In the genomic region with DNA sequence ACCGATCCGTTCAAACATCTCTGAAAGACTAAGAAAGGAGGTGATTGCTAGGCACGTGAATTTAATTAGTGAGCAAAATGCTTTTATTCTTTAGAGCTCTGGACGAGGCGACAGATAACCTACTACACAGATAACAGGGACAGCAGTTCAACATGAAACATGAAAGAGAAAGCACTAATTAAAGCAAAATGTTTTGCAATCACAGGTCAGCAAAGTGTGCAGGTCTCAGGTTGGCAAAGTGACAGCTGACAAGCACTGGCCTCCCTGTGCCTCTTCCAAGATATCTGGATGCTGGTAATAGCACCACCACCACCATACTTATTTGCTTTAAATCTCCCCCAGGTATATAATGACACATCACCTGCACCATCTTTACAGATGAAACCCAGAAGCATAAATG, we compare ENCODE assay signal across 22 mouse cellular contexts.
A peak's percentile ranks its signal among the peaks of the same experiment; 100 is the strongest.
DNase-seq lines count a peak whose midpoint lies in the region; ATAC-seq and TF ChIP-seq lines count a peak whose summit lies in the region.
"Had no signal": no experiment of that assay in that cellular context is flagged by ENCODE, and none has a peak within 500 bp of the region (broad histone marks: within the 10 kb centered on the region; RNA-seq: fewer than 3 reads in every experiment).

No protein-coding gene starts in this region.

- no peak for TF ChIP-seq EP300 in heart, adult 2 months (IDR thresholded peaks at IDR 0.05; ENCODE audit: insufficient read depth, low read depth, low read length)

- TF ChIP-seq CTCF in heart, adult 2 months (IDR thresholded peaks at IDR 0.05): no peak
- TF ChIP-seq CTCF in liver, adult 2 months (IDR thresholded peaks at IDR 0.05; ENCODE audit: low read depth, low read length): no peak
- no peak for TF ChIP-seq CTCF in brain, embryonic 14.5 days (IDR thresholded peaks at IDR 0.05; ENCODE audit: borderline replicate concordance, extremely low read depth, insufficient read depth, insufficient read length)

- no peak overlapping the region for H3K4me3 ChIP-seq in heart, adult 2 months
- no peak overlapping the region; the same call in 1 of the 2 replicates for H3K4me3 ChIP-seq in liver, adult 2 months (ENCODE audit: insufficient read depth, low read depth, low read length)
- no peak overlapping the region for H3K4me3 ChIP-seq in liver, embryonic 12.5 days

- no peaks in the 10 kb centered on the region for H3K27me3 ChIP-seq in heart, adult 2 months (ENCODE audit: control insufficient read depth, insufficient read depth, low read length)
- no peaks in the 10 kb centered on the region for H3K27me3 ChIP-seq in liver, adult 2 months (ENCODE audit: control insufficient read depth, insufficient read depth, low read length)
- H3K27me3 ChIP-seq in liver, embryonic 12.5 days (replicated peaks): no peaks in the 10 kb centered on the region
- H3K27me3 ChIP-seq: CH12.LX, Patski had no signal

- intact Hi-C loops in heart, adult 2 months (cut with DNase I): no loop called here

- TF ChIP-seq POLR2A in heart, adult 2 months (IDR thresholded peaks at IDR 0.05; ENCODE audit: insufficient read depth, low read depth, low read length): no peak
- no peak for TF ChIP-seq POLR2A in liver, adult 2 months (IDR thresholded peaks at IDR 0.05; ENCODE audit: extremely low read depth, insufficient read depth, low read length)
- no peak for TF ChIP-seq POLR2A in brain, embryonic 14.5 days (IDR thresholded peaks at IDR 0.05; ENCODE audit: borderline replicate concordance, extremely low read depth, insufficient read depth, insufficient read length, poor library complexity, severe bottlenecking)

- 81% methylated on average over 5 of the region's 5 CpGs for WGBS in heart, adult 2 months
- 30% methylated on average over 5 of the region's 5 CpGs for WGBS in liver, adult 2 months
- 71% methylated on average over 5 of the region's 5 CpGs for WGBS in liver, embryonic 12.5 days (ENCODE audit: insufficient replicate concordance)

- no peak overlapping the region for H3K9ac ChIP-seq in heart, adult 2 months (ENCODE audit: low read depth, low read length)
- no peak overlapping the region for H3K9ac ChIP-seq in liver, adult 2 months (ENCODE audit: low read depth, low read length)
- H3K9ac ChIP-seq in liver, embryonic 12.5 days: no peak overlapping the region

- DNase-seq in heart, adult 11 months: peak; percentile 75
- DNase-seq in heart, adult 2 months: no peak
- DNase-seq in liver, adult 2 months (ENCODE audit: extremely low read depth, low read depth, low spot score): peak; percentile 87
- DNase-seq in brain, embryonic 14.5 days (ENCODE audit: low read depth): peak; percentile 7
- no peak for DNase-seq in kidney, postnatal 14 days
- DNase-seq: adrenal gland, adult 2 months; adrenal gland, adult 8-10 months; adrenal gland, postnatal 10 days; adrenal gland, postnatal 14 days; adrenal gland, postnatal 25 days; adrenal gland, postnatal 36 days; B cell, adult 2 months; cerebellum, adult 11 months; cerebellum, adult 11-12 months; cerebellum, adult 18-20 months; cerebellum, adult 2 months had no signal

- H3K9me3 ChIP-seq in liver, embryonic 12.5 days (replicated peaks): no peaks in the 10 kb centered on the region
- H3K9me3 ChIP-seq: G1E had no signal

- no peak overlapping the region for H3K27ac ChIP-seq in heart, adult 2 months
- H3K27ac ChIP-seq in liver, adult 2 months (replicated peaks; ENCODE audit: insufficient read depth, low read depth, low read length): no peak overlapping the region
- H3K27ac ChIP-seq in liver, embryonic 12.5 days: no peak overlapping the region

- ATAC-seq in liver, embryonic 12.5 days: no peak
- ATAC-seq: activated CD4-positive, CD25-positive, alpha-beta regulatory T cell, adult 4 months; CD4-positive, CD25-positive, alpha-beta regulatory T cell, adult 4 months; Patski had no signal

- no peak overlapping the region for H3K4me2 ChIP-seq in liver, embryonic 12.5 days

- no peaks in the 10 kb centered on the region for H3K4me1 ChIP-seq in heart, adult 2 months (ENCODE audit: control insufficient read depth, insufficient read depth, low read length)
- no peaks in the 10 kb centered on the region for H3K4me1 ChIP-seq in liver, adult 2 months (ENCODE audit: control insufficient read depth, insufficient read depth, low read length)
- H3K4me1 ChIP-seq in liver, embryonic 12.5 days: no peaks in the 10 kb centered on the region

- H3K36me3 ChIP-seq in heart, adult 2 months (ENCODE audit: control insufficient read depth, insufficient read depth, low read length): 0 out of 2 replicates have a peak, but pooled peaks cover 1% of the 10 kb centered on the region
- peaks cover 13% of the 10 kb centered on the region for H3K36me3 ChIP-seq in liver, adult 2 months (ENCODE audit: control insufficient read depth, insufficient read depth, low read length)
- 0 out of 2 replicates have a peak, but pooled peaks cover 6% of the 10 kb centered on the region for H3K36me3 ChIP-seq in liver, embryonic 12.5 days

- H3K79me2 ChIP-seq in heart, adult 2 months (replicated peaks; ENCODE audit: control insufficient read depth, insufficient read depth, low read length): no peaks in the 10 kb centered on the region
- H3K79me2 ChIP-seq in liver, adult 2 months (ENCODE audit: control insufficient read depth, insufficient read depth, low read length): no peaks in the 10 kb centered on the region

Comparison
In these comparisons a context has a peak if more than half of its experiments do, and no peak if none do; other contexts are left out.
1. DNase-seq: peak in heart, adult 11 months (single experiment), liver, adult 2 months (single experiment) and brain, embryonic 14.5 days (single experiment); none in heart, adult 2 months (0 of 2) and kidney, postnatal 14 days (single experiment).